7 mouse cellular contexts compared by ENCODE assay signal in the genomic region with DNA sequence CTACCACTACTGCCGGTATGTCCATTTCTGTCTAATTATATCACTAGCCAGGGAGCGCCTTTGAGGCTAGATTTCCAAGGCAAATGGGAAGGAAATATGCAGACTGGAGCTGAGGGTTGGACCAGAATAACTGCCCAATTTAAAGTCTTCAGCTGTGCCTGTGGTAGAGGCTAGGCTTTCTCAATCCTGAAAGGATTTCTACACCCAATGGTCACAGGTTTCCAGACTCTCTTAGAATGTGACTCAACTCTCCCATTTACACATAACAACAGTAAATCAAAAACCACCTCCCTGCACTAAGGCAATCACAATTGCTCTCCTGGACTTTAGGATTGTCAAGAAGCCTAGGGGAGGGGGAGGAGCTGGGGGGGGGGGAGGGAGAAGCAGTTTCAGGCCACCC. TPM values are rescaled to one million over a fixed set of nuclear protein-coding genes. Genes with fewer than 3 reads are reported as not detected.
DNase-seq lines count a peak whose midpoint lies in the region; ATAC-seq and TF ChIP-seq lines count a peak whose summit lies in the region.

No protein-coding gene starts in this region.

- no peaks in the 10 kb centered on the region for H3K27me3 ChIP-seq in Patski
- no peaks in the 10 kb centered on the region for H3K27me3 ChIP-seq in embryonic facial prominence, embryonic 15.5 days
- no peaks in the 10 kb centered on the region for H3K27me3 ChIP-seq in hindbrain, embryonic 14.5 days (ENCODE audit: control insufficient read depth, insufficient read depth, low read length)
- no peaks in the 10 kb centered on the region for H3K27me3 ChIP-seq in lung, embryonic 14.5 days (ENCODE audit: insufficient read depth, low read length)

- peak overlapping the region; percentile 62 for H3K4me2 ChIP-seq in embryonic facial prominence, embryonic 15.5 days (replicated peaks)
- H3K4me2 ChIP-seq in hindbrain, embryonic 14.5 days (replicated peaks) = peak overlapping the region; percentile 63
- peak overlapping the region; percentile 69 for H3K4me2 ChIP-seq in lung, embryonic 14.5 days

- TF ChIP-seq CTCF in Patski (IDR thresholded peaks at IDR 0.05) = no peak
- TF ChIP-seq CTCF in lung, embryonic 14.5 days (IDR thresholded peaks at IDR 0.05; ENCODE audit: low read depth) = no peak

- H3K36me3 ChIP-seq in embryonic facial prominence, embryonic 15.5 days = no peaks in the 10 kb centered on the region
- no peaks in the 10 kb centered on the region for H3K36me3 ChIP-seq in hindbrain, embryonic 14.5 days (replicated peaks; ENCODE audit: control insufficient read depth, insufficient read depth)
- H3K36me3 ChIP-seq in lung, embryonic 14.5 days (ENCODE audit: insufficient read depth) = no peaks in the 10 kb centered on the region

- WGBS in embryonic facial prominence, embryonic 15.5 days = 64% methylated on average over 2 of the region's 2 CpGs
- WGBS in hindbrain, embryonic 14.5 days = 78% methylated on average over 2 of the region's 2 CpGs
- WGBS in lung, embryonic 14.5 days = 69% methylated on average over 2 of the region's 2 CpGs

- CTCF ChIA-PET in Patski (lab: Charles Lee) = interaction anchor here (1.0 to 2.2 kb wide), 5 partner anchors 9 to 30 kb away, joined by 3 to 8 read pairs (median 5); no protein-coding TSS in a partner anchor

- peak; percentile 38 for DNase-seq in Patski (ENCODE audit: low read depth, low spot score)
- DNase-seq in hindbrain, embryonic 14.5 days (ENCODE audit: low spot score) = no peak
- peak; percentile 13 for DNase-seq in lung, embryonic 14.5 days
- DNase-seq in cerebellum, postnatal 10 days = no peak
- no peak for DNase-seq in left cerebral cortex, postnatal 4 days
- no peak for DNase-seq in gastrocnemius, postnatal 4 days (ENCODE audit: low spot score in 2 of 2)

- POLR2A ChIA-PET in Patski (lab: Charles Lee) = interaction anchor here (1.2 to 1.6 kb wide), 2 partner anchors 10 to 53 kb away, joined by 3 to 9 read pairs; no protein-coding TSS in a partner anchor

- peak overlapping the region; percentile 93; the same call in 1 of the 2 replicates for H3K27ac ChIP-seq in embryonic facial prominence, embryonic 15.5 days (replicated peaks)
- H3K27ac ChIP-seq in hindbrain, embryonic 14.5 days = no peak overlapping the region
- no peak overlapping the region for H3K27ac ChIP-seq in lung, embryonic 14.5 days (ENCODE audit: low read depth)

- no peaks in the 10 kb centered on the region for H3K9me3 ChIP-seq in embryonic facial prominence, embryonic 15.5 days (replicated peaks)
- no peaks in the 10 kb centered on the region for H3K9me3 ChIP-seq in hindbrain, embryonic 14.5 days (ENCODE audit: control insufficient read depth, low read length)
- H3K9me3 ChIP-seq in lung, embryonic 14.5 days (ENCODE audit: low read depth, low read length) = no peaks in the 10 kb centered on the region

- peak overlapping the region; percentile 44; the same call in 1 of the 2 replicates for H3K9ac ChIP-seq in embryonic facial prominence, embryonic 15.5 days
- no peak overlapping the region for H3K9ac ChIP-seq in hindbrain, embryonic 14.5 days
- peak overlapping the region; percentile 69 for H3K9ac ChIP-seq in lung, embryonic 14.5 days

- peak overlapping the region; percentile 69 for H3K4me3 ChIP-seq in embryonic facial prominence, embryonic 15.5 days (replicated peaks)
- peak overlapping the region; percentile 52 for H3K4me3 ChIP-seq in hindbrain, embryonic 14.5 days (replicated peaks; ENCODE audit: low read length)
- peak overlapping the region; percentile 58 for H3K4me3 ChIP-seq in lung, embryonic 14.5 days (ENCODE audit: low read depth, low read length)

- intact Hi-C loops in left cerebral cortex, postnatal 4 days (cut with DNase I) = no loop called here

- in situ Hi-C loops in Patski (cut with MboI; ENCODE audit: low pct_unique_long_range_greater_than_20kb) = loop anchor here (25.0 kb wide), 1 partner anchor 1644 kb away; no protein-coding TSS in a partner anchor

- peak; percentile 10 for ATAC-seq in Patski
- ATAC-seq in embryonic facial prominence, embryonic 15.5 days (ENCODE audit: insufficient number of reproducible peaks, low FRiP score, low TSS enrichment, low read depth) = no peak
- no peak for ATAC-seq in hindbrain, embryonic 14.5 days (ENCODE audit: low FRiP score)
- no peak; the same call in 1 of the 2 replicates for ATAC-seq in lung, embryonic 14.5 days (ENCODE audit: insufficient read depth)

- H3K4me1 ChIP-seq in embryonic facial prominence, embryonic 15.5 days = 0 out of 2 replicates have a peak, but pooled peaks cover 9% of the 10 kb centered on the region
- H3K4me1 ChIP-seq in hindbrain, embryonic 14.5 days (replicated peaks; ENCODE audit: control insufficient read depth, insufficient read depth, low read length) = no peaks in the 10 kb centered on the region
- H3K4me1 ChIP-seq in lung, embryonic 14.5 days (ENCODE audit: insufficient read depth) = 0 out of 2 replicates have a peak, but pooled peaks cover 7% of the 10 kb centered on the region

RNA-seq across cellular contexts. Expression of gene Snx7, which starts 0.6 kb away (rescaled TPM):
- 58.4 TPM for polyA plus RNA-seq in Patski (2021)
- 36.9 and 39.5 TPM in 2 replicates for polyA plus RNA-seq in embryonic facial prominence, embryonic 15.5 days (2015; fragmentation: Nextera tagmentation; extraction: Ambion mirVana)
- polyA plus RNA-seq in hindbrain, embryonic 14.5 days (2014; fragmentation: Nextera tagmentation; extraction: Ambion mirVana) = 9.8 and 11.1 TPM in 2 replicates
- 43.1 and 48.2 TPM in 2 replicates for polyA plus RNA-seq in lung, embryonic 14.5 days (2014; fragmentation: Nextera tagmentation; extraction: Ambion mirVana)
- total RNA-seq in left cerebral cortex, postnatal 4 days (2021) = 10 to 100 TPM; 39.3 to 46.7 TPM
- total RNA-seq in gastrocnemius, postnatal 4 days (2021) = 10 to 100 TPM; 13.4 to 14.1 TPM

Comparison
In these comparisons a context has a peak if more than half of its experiments do, and no peak if none do; other contexts are left out.
1. DNase-seq: peak in Patski (single experiment) and lung, embryonic 14.5 days (single experiment); none in hindbrain, embryonic 14.5 days (single experiment), cerebellum, postnatal 10 days (0 of 2), left cerebral cortex, postnatal 4 days (single experiment) and gastrocnemius, postnatal 4 days (0 of 2).
2. Peak in every context shown above with its lines, with median percentiles within 50 percentile points of each other: H3K4me2 ChIP-seq and H3K4me3 ChIP-seq.